Mouse (Mus musculus) hindbrain, embryonic 14.5 days (tissue): Measurements from ENCODE around the gene Cacnb1. TPM values are rescaled to one million over a fixed set of nuclear protein-coding genes. Genes with fewer than 3 reads are reported as not detected.

ENCODE experiments used
- ATAC-seq: fragments of 200-750 bp; cut with Nextera tagmentation; 2 replicates; pipeline ENCODE4 v1.8.0; 2017; ENCODE audit warnings: moderate number of reproducible peaks, mild to moderate bottlenecking, moderate TSS enrichment, moderate library complexity; ENCODE audit not compliant: low FRiP score
- DNase-seq: peaks from one replicate; pipeline ENCODE4 v3.0.0-alpha.2; 2015; ENCODE audit warnings: low spot score
- H3K27ac ChIP-seq: fragments of 300-500 bp; sonication (generic); 2 replicates; pipeline ENCODE4 v1.5.1; 2014; ENCODE audit warnings: mild to moderate bottlenecking, moderate library complexity
- H3K27me3 ChIP-seq: fragments of 300-500 bp; sonication (generic); 2 replicates; pipeline ENCODE4 v1.6.1; 2014; ENCODE audit warnings: mild to moderate bottlenecking, low read length, mixed read lengths; ENCODE audit not compliant: control insufficient read depth, insufficient read depth
- H3K36me3 ChIP-seq: fragments of 300-500 bp; sonication (generic); replicated peaks from 2 replicates; pipeline ENCODE4 v1.6.1; 2014; ENCODE audit not compliant: control insufficient read depth, insufficient read depth
- H3K4me1 ChIP-seq: fragments of 300-500 bp; sonication (generic); replicated peaks from 2 replicates; pipeline ENCODE4 v1.6.1; 2014; ENCODE audit warnings: antibody characterized with exemption, low read length, mixed read lengths; ENCODE audit not compliant: control insufficient read depth, insufficient read depth
- H3K4me2 ChIP-seq: fragments of 300-500 bp; sonication (generic); replicated peaks from 2 replicates; pipeline ENCODE4 v1.6.1; 2014; ENCODE audit warnings: mild to moderate bottlenecking, moderate library complexity
- H3K4me3 ChIP-seq: fragments of 300-500 bp; sonication (generic); replicated peaks from 2 replicates; pipeline ENCODE4 v1.5.1; 2014; ENCODE audit warnings: mild to moderate bottlenecking, low read length
- H3K9ac ChIP-seq: fragments of 300-500 bp; sonication (generic); 2 replicates; pipeline ENCODE4 v1.6.1; 2014
- H3K9me3 ChIP-seq: fragments of 300-500 bp; sonication (generic); 2 replicates; pipeline ENCODE4 v1.6.1; 2016; ENCODE audit warnings: low read length; ENCODE audit not compliant: control insufficient read depth
- WGBS: fragments of 180-500 bp; shearing (Covaris S2); extraction: QIAGEN DNeasy Blood & Tissue Kit; methylation state at CpG from one replicate; pipeline ENCODE4 v1.1.7; 2014; 5-methylcytosine and 5-hydroxymethylcytosine counted together
- polyA plus RNA-seq: library from polyadenylated mRNA; unstranded; fragments of >200 nt; fragmentation: Nextera tagmentation; extraction: Ambion mirVana; gene quantifications from 2 replicates; pipeline ENCODE4 v1.2.1, GENCODE M21; 2014

Cacnb1 gene
- polyA plus RNA-seq, 1 experiment from 2014 or later = 40.0 TPM

GRCm38 (mm10) chr11:98052989-98053834 is 30.4 kb upstream of the Cacnb1 start, which contains the start of gene Stac2:
Stac2 (minus strand) TSS chr11:98053462.
- peak within 1 kb of the TSS; percentile 51; the same call in 1 of the 2 replicates for H3K27ac ChIP-seq
- H3K36me3 ChIP-seq = no peaks in the 10 kb centered on the region
- DNase-seq = peak; percentile 74
- no peaks in the 10 kb centered on the region for H3K9me3 ChIP-seq
- peaks cover 3% of the 10 kb centered on the region; the same call in 1 of the 2 replicates for H3K4me1 ChIP-seq
- peak within 1 kb of the TSS; percentile 62 for H3K4me2 ChIP-seq
- peak; percentile 87 for ATAC-seq
- peak within 1 kb of the TSS; percentile 49 for H3K4me3 ChIP-seq
- peak within 1 kb of the TSS; percentile 63 for H3K9ac ChIP-seq
- WGBS = 1% methylated on average over 39 of the region's 48 CpGs
- H3K27me3 ChIP-seq = peaks cover 35% of the 10 kb centered on the region

- H3K36me3 ChIP-seq = no peaks in the 10 kb centered on the region
- peak overlapping the region; percentile 62 for H3K4me2 ChIP-seq
- H3K27ac ChIP-seq = peak overlapping the region; percentile 51; the same call in 1 of the 2 replicates
- H3K27me3 ChIP-seq = peaks cover 35% of the 10 kb centered on the region
- peak overlapping the region; percentile 49 for H3K4me3 ChIP-seq
- under 1% methylated on average over 81 of the region's 83 CpGs for WGBS
- no peaks in the 10 kb centered on the region for H3K9me3 ChIP-seq
- peak overlapping the region; percentile 63 for H3K9ac ChIP-seq
- peak; percentile 43; the same call in 1 of the 2 replicates for ATAC-seq
- peaks cover 3% of the 10 kb centered on the region; the same call in 1 of the 2 replicates for H3K4me1 ChIP-seq
- DNase-seq = peak; percentile 54
Measured at GRCm38 (mm10) chr11:98052129-98052988, 29.5 kb upstream of the Cacnb1 start.

- Histone ChIP-seq H3K27ac (no peak overlapping the region), H3K27me3 (peaks cover 32% of the 10 kb centered on the region), H3K4me3 (peak overlapping the region; percentile 49), H3K9ac (no peak overlapping the region; the same call in 1 of the 2 replicates), H3K36me3 (no peaks in the 10 kb centered on the region), H3K4me1 (peaks cover 3% of the 10 kb centered on the region; the same call in 1 of the 2 replicates), H3K9me3 (no peaks in the 10 kb centered on the region), H3K4me2 (peak overlapping the region; percentile 62)
- ATAC-seq (no peak), DNase-seq (no peak)
- WGBS = 8% methylated on average over 12 of the region's 12 CpGs
Measured at GRCm38 (mm10) chr11:98051611-98052128, 28.8 kb upstream of the Cacnb1 start.

GRCm38 (mm10) chr11:98050940-98051339 is 28.1 kb upstream of the Cacnb1 start:
- Histone ChIP-seq H3K27me3 (peaks cover 32% of the 10 kb centered on the region), H3K9me3 (no peaks in the 10 kb centered on the region), H3K4me2 (no peak overlapping the region), H3K4me1 (peaks cover 3% of the 10 kb centered on the region; the same call in 1 of the 2 replicates), H3K4me3 (no peak overlapping the region), H3K27ac (no peak overlapping the region), H3K36me3 (no peaks in the 10 kb centered on the region), H3K9ac (no peak overlapping the region)
- DNase-seq (no peak), ATAC-seq (no peak)
- WGBS = 40% methylated on average over 2 of the region's 2 CpGs

GRCm38 (mm10) chr11:98050520-98050815 is 27.6 kb upstream of the Cacnb1 start:
- H3K9ac ChIP-seq = no peak overlapping the region
- no peak for ATAC-seq
- 19% methylated on average over 2 of the region's 2 CpGs for WGBS
- H3K4me3 ChIP-seq = no peak overlapping the region
- H3K9me3 ChIP-seq = no peaks in the 10 kb centered on the region
- H3K4me2 ChIP-seq = no peak overlapping the region
- peaks cover 32% of the 10 kb centered on the region for H3K27me3 ChIP-seq
- no peak for DNase-seq
- peaks cover 3% of the 10 kb centered on the region; the same call in 1 of the 2 replicates for H3K4me1 ChIP-seq
- no peaks in the 10 kb centered on the region for H3K36me3 ChIP-seq
- no peak overlapping the region for H3K27ac ChIP-seq

- DNase-seq (no peak), ATAC-seq (no peak)
- H3K27ac ChIP-seq = no peak overlapping the region
- peaks cover 32% of the 10 kb centered on the region for H3K27me3 ChIP-seq
- H3K36me3 ChIP-seq = no peaks in the 10 kb centered on the region
- no peak overlapping the region for H3K4me3 ChIP-seq
- H3K4me2 ChIP-seq = no peak overlapping the region
- no peaks in the 10 kb centered on the region for H3K9me3 ChIP-seq
- peaks cover 3% of the 10 kb centered on the region; the same call in 1 of the 2 replicates for H3K4me1 ChIP-seq
- no peak overlapping the region for H3K9ac ChIP-seq
- 73% methylated on average over 14 of the region's 14 CpGs for WGBS
Measured at GRCm38 (mm10) chr11:98049672-98050519, 27.1 kb upstream of the Cacnb1 start.

- no peaks in the 10 kb centered on the region; the same call in 1 of the 2 replicates for H3K4me1 ChIP-seq
- 74% methylated on average over 4 of the region's 4 CpGs for WGBS
- DNase-seq = no peak
- H3K4me2 ChIP-seq = no peak overlapping the region
- 0 out of 2 replicates have a peak, but pooled peaks have one; percentile 18 for ATAC-seq
- H3K27me3 ChIP-seq = peaks cover 30% of the 10 kb centered on the region
- no peak overlapping the region for H3K27ac ChIP-seq
- H3K9ac ChIP-seq = no peak overlapping the region
- H3K36me3 ChIP-seq = no peaks in the 10 kb centered on the region
- H3K9me3 ChIP-seq = no peaks in the 10 kb centered on the region
- no peak overlapping the region for H3K4me3 ChIP-seq
Measured at GRCm38 (mm10) chr11:98047745-98048144, 24.9 kb upstream of the Cacnb1 start.

- DNase-seq (no peak), ATAC-seq (no peak)
- Histone ChIP-seq H3K9me3 (no peaks in the 10 kb centered on the region), H3K27me3 (peaks cover 19% of the 10 kb centered on the region), H3K27ac (no peak overlapping the region), H3K4me2 (no peak overlapping the region), H3K4me1 (no peaks in the 10 kb centered on the region), H3K36me3 (no peaks in the 10 kb centered on the region), H3K4me3 (no peak overlapping the region), H3K9ac (no peak overlapping the region)
- 75% methylated on average over 1 of the region's 1 CpGs for WGBS
Measured at GRCm38 (mm10) chr11:98046466-98046865, 23.6 kb upstream of the Cacnb1 start.
